Mouse (Mus musculus) cerebellum, adult 2 months (tissue): Measurements from ENCODE around the gene Arrb1. TPM values are rescaled to one million over a fixed set of nuclear protein-coding genes. Genes with fewer than 3 reads are reported as not detected.

Experiments
- DNase-seq, 2 experiments: peaks; one replicate each; pipeline ENCODE4 v3.0.0; 2021
- H3K27ac ChIP-seq: fragments of 200-500 bp; 2 replicates; pipeline ENCODE4 v1.5.1; 2012; ENCODE audit warnings: low read length, control low read depth, inconsistent platforms; ENCODE audit not compliant: insufficient read depth
- H3K27me3 ChIP-seq: fragments of 200-500 bp; 2 replicates; pipeline ENCODE4 v1.6.1; 2012; ENCODE audit warnings: inconsistent platforms, mild to moderate bottlenecking, low read length, moderate library complexity; ENCODE audit not compliant: control insufficient read depth, insufficient read depth
- H3K4me1 ChIP-seq: fragments of 200-500 bp; 2 replicates; pipeline ENCODE4 v1.6.1; 2011; ENCODE audit warnings: low read length; ENCODE audit not compliant: control insufficient read depth, insufficient read depth
- H3K4me3 ChIP-seq: fragments of 200-500 bp; replicated peaks from 2 replicates; pipeline ENCODE3; 2011; ENCODE audit warnings: mild to moderate bottlenecking, low read depth, low read length, control low read depth; ENCODE audit not compliant: insufficient read depth
- CTCF ChIP-seq: fragments of 200-500 bp; IDR thresholded peaks from 2 replicates; pipeline ENCODE4 v1.5.1; 2011; ENCODE audit warnings: low read depth, mild to moderate bottlenecking, control low read depth, low read length, moderate library complexity, borderline replicate concordance; ENCODE audit not compliant: insufficient read depth
- POLR2A ChIP-seq: fragments of 200-500 bp; IDR thresholded peaks from 2 replicates; pipeline ENCODE4 v1.6.1; 2011; ENCODE audit warnings: low read length, control low read depth, borderline replicate concordance; ENCODE audit not compliant: insufficient read depth
- WGBS: fragments of 180-500 bp; shearing (Covaris S2); methylation state at CpG from one replicate; pipeline ENCODE4 v1.1.7; 2018; 5-methylcytosine and 5-hydroxymethylcytosine counted together
- polyA plus RNA-seq: library from polyadenylated mRNA; depleted of rRNA; stranded (reverse); fragments of >200 nt; gene quantifications from 2 replicates; pipeline ENCODE4 v1.2.3, GENCODE M21; 2012

Gene Arrb1
- polyA plus RNA-seq, 1 experiment = 111 TPM

DNA sequence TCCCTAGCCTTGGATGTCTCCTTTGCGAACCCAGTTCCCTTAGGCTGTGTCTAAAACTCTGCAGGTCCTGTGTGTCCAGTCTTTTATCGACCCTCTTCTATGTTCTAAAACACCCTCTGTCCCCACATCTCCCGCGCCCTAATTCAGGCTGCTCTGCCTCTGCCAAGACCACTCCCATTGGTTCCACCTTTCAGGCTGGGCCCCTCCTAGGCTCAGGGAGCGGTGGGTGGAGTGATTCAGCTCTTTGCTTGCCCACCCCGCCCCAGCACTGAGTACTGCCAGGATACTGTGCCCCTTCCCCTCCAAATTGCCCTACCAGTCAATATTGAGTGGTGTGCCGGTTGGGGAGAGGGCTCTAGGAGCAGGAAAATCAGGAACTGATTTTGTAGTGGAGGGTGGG, 92.1 kb downstream of the Arrb1 start:
- Histone ChIP-seq H3K4me1 (no peaks in the 10 kb centered on the region), H3K4me3 (no peak overlapping the region)

DNA sequence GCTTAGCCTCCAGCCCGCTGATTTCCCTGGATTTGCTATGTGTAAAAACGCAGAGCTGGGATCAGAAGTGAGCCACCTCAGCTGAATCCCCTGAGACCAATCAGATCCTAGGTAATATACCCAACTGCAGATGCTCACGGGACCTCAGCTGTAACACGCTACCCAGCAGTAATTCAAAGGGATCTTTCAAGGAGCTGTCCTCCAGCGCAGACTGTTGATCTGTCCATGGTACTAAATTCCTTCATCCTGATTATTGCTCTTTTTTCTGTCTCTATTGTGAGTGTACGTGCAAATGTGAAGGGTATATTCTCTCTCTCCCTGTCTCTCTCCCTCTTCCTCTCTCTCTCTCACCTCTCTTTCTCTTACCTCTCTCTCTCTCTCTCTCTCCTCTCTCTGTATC, 97.0 kb downstream of the Arrb1 start:
- TF ChIP-seq CTCF (no peak), POLR2A (no peak)
- H3K4me3 ChIP-seq = no peak overlapping the region
- no peaks in the 10 kb centered on the region for H3K4me1 ChIP-seq
- H3K27ac ChIP-seq = no peak overlapping the region
- WGBS = 57% methylated on average over 6 of the region's 6 CpGs
- no peak for DNase-seq
- no peaks in the 10 kb centered on the region for H3K27me3 ChIP-seq

More for the DNA sequence above, 92.1 kb downstream of the Arrb1 start:
- no peak for DNase-seq
- 44% methylated on average over 7 of the region's 7 CpGs for WGBS
- no peak overlapping the region for H3K27ac ChIP-seq
- peaks cover 3% of the 10 kb centered on the region; the same call in 1 of the 2 replicates for H3K27me3 ChIP-seq
- no peak for TF ChIP-seq CTCF
- no peak for TF ChIP-seq POLR2A

DNA sequence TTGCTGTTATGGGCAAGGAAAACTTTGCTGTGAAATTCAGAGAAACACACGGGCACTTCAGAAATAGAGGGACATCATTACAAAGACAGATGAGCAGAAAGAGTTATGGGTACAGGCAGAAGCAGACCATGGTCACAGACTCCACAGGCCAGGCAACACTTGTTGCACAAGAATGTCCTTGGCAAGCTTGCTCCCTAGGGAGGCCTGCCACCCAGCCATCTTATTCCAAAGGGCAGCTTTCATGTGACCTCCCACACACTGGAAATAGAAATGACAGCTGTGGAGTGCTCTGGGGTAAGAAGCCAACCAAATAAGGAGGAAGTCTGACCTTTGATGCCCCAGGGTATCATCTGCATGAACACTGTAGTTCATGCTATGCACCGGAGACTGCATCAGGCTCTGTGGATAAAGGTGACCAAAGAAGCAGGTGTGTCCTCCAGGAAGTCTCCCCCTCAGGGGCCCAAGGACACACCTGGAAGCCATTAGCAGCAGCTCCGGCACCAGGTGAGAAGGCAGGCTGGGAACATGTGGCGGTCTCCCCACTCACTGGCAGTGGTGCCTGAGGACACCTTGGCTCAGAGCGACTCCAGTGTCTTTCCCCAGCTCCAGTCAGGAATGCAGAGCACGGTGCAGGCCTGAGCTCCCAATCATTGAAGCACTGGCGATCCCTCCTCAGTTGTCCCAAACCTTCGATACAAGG, 98.8 kb downstream of the Arrb1 start:
- TF ChIP-seq CTCF (no peak), POLR2A (no peak)
- DNase-seq = no peak
- H3K4me3 ChIP-seq = no peak overlapping the region
- 81% methylated on average over 8 of the region's 8 CpGs for WGBS
- no peaks in the 10 kb centered on the region for H3K27me3 ChIP-seq
- no peaks in the 10 kb centered on the region for H3K4me1 ChIP-seq
- H3K27ac ChIP-seq = no peak overlapping the region

DNA sequence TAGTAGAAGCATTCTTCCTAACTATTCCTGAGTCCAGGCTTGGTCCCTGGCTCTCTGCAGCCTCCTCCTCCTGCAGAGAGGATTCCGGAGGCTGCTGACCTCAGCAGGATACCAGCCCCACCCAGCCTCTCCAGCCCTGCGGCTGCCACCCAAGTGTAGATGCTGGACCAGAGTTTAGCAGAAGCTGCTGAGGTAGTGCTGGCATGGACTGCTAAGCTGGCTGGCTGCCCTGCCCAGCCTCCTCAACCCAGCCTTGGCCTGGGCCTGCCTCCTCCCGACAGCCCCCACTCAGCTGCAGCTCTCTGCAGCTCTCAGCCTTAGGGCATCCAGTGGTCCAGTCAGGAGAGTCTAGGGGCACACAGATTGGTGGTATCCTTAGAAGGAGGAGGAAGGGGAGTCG, 106.0 kb downstream of the Arrb1 start:
- no peak overlapping the region for H3K27ac ChIP-seq
- no peak for DNase-seq
- TF ChIP-seq CTCF = no peak
- TF ChIP-seq POLR2A = no peak
- no peak overlapping the region for H3K4me3 ChIP-seq
- 32% methylated on average over 4 of the region's 4 CpGs for WGBS
- H3K4me1 ChIP-seq = no peaks in the 10 kb centered on the region
- H3K27me3 ChIP-seq = no peaks in the 10 kb centered on the region

DNA sequence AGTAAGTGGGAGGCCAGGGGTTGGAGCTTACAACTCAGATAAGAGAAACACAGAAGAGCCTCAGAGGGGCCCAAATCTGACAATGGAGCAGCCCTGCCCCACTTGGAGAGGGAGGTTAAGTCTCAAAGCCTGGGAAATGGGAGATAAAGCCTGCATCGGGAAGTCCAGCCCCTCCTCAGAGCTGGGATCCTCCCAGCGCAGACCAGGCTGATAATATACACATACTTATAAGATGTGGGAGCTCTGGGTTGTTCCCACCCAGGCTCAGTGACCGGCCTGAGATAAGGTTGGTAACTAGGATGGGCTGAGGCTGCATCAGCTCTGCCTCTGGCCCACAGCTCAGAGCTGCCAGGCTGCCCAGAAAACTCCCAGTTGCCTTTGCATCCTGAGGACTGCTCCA, 106.8 kb downstream of the Arrb1 start:
- DNase-seq = no peak
- no peaks in the 10 kb centered on the region for H3K27me3 ChIP-seq
- H3K4me3 ChIP-seq = no peak overlapping the region
- no peaks in the 10 kb centered on the region for H3K4me1 ChIP-seq
- H3K27ac ChIP-seq = no peak overlapping the region
- TF ChIP-seq CTCF (no peak), POLR2A (no peak)
- 88% methylated on average over 3 of the region's 3 CpGs for WGBS

DNA sequence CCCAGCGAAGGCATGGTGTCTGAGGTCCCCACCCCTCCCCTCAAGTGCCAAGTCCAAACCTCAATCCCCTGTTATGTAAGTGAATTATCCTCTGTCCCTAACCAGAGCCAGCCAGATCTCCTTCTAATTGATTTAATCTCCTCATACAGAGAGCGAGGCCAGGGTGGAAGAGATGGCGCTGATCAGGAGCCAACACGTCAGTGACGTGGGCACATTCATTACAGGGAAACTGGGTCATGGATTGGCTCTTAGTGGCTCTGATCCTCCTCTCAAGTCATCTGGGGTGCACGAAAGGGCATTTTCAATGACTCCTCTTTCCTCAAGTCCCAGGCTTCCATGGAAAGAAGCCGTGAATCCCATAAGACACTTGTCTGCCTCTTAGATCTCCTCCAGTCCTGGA, 109.4 kb downstream of the Arrb1 start:
- Histone ChIP-seq H3K27ac (no peak overlapping the region), H3K4me3 (no peak overlapping the region), H3K27me3 (no peaks in the 10 kb centered on the region), H3K4me1 (peaks cover 2% of the 10 kb centered on the region; the same call in 1 of the 2 replicates)
- DNase-seq = no peak
- no peak for TF ChIP-seq POLR2A
- TF ChIP-seq CTCF = no peak
- 74% methylated on average over 7 of the region's 7 CpGs for WGBS

DNA sequence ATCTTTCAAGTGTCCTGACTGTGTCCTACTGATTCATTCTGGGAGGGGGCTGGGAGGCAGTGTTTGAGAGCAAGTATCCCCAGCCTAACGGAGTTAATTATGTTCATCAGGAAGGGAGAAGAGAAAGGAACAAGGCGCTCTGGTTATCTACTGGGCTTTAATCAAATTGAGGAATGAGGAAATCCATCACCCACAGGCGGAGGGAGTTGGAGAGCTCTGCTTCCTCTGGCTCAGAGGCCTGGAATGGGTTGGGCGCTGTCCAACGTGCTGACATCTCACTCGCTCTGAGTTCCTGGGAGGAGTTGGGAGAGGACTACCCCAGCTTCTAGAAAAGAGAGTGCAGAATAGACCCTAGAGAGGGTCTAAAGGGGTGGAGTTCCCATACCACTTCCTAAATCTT, 113.4 kb downstream of the Arrb1 start:
- 9% methylated on average over 6 of the region's 6 CpGs for WGBS
- TF ChIP-seq POLR2A (no peak), CTCF (no peak)
- peak in 1 of 2 experiments; percentile 63 for DNase-seq
- no peak overlapping the region for H3K27ac ChIP-seq
- no peak overlapping the region for H3K4me3 ChIP-seq
- H3K27me3 ChIP-seq = no peaks in the 10 kb centered on the region
- H3K4me1 ChIP-seq = peaks cover 2% of the 10 kb centered on the region

DNA sequence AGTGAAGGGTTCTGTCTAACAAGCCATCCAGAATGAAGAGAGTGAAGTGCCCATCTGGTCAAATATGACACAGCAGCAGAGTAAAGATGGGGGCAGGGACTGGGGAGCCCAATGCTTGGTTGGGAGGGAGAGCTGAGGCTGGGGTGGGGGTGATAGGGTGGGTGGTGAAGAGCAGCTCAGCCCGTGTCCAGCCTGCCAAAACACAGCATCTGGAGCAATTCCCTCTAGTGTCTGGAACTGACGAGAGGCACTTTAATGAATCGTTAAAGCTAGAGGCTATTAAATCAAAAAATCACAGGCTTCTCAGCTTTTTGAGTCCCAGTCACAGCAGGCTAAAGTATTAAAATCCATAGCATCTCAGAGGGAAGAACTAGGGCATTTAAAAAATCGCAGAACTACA, 114.3 kb downstream of the Arrb1 start:
- no peaks in the 10 kb centered on the region for H3K27me3 ChIP-seq
- no peak for TF ChIP-seq CTCF
- no peak for TF ChIP-seq POLR2A
- H3K27ac ChIP-seq = no peak overlapping the region
- 69% methylated on average over 4 of the region's 4 CpGs for WGBS
- no peak overlapping the region for H3K4me3 ChIP-seq
- peaks cover 2% of the 10 kb centered on the region for H3K4me1 ChIP-seq
- no peak for DNase-seq
